Mouse (Mus musculus): Measurements from ENCODE around the gene Tbc1d30. TPM values are rescaled to one million over a fixed set of nuclear protein-coding genes. Genes with fewer than 3 reads are reported as not detected.

Gene Tbc1d30
- total RNA-seq, 2 experiments from 2014 or later = 0.86 to 0.87 TPM

GRCm38 (mm10) chr10:121222881-121223280, 128.2 kb downstream of the Tbc1d30 start:
- no peak for DNase-seq

DNA sequence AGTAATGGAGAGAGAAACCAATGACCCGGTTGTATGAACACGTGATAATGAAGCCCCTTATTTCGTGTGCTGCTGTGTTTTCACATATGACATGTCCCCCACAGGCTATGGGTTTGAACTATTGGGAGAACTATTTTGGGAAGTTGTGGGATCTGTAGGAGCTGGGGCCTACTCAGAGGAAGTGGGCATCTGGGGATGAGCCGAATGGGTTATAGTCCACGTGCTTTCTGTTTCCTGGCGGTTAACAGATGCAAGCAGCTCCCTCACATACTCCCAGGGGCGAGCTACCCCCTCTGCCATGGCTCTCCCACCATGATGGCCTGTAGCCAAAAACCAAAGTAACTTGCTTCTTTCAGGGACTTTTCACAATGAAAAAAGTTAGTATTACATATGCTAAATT, 132.5 kb downstream of the Tbc1d30 start:
- DNase-seq = no peak

GRCm38 (mm10) chr10:121216804-121217203, 134.3 kb downstream of the Tbc1d30 start:
- DNase-seq = no peak

Other genes starting within 250 kb of the Tbc1d30 start
- 10 to 100 TPM; 43.5 to 57.5 TPM for gene Gns, start 13.8 kb upstream of the Tbc1d30 start, total RNA-seq (2021)
- 10 to 100 TPM; 53.4 to 54.4 TPM for gene Rassf3, start 125.1 kb upstream of the Tbc1d30 start, total RNA-seq (2021)
- 10 to 100 TPM; 14.6 to 20.7 TPM for gene Tbk1, start 235.5 kb upstream of the Tbc1d30 start, total RNA-seq (2021)